Mouse (Mus musculus) limb, embryonic 11.5 days (tissue): ENCODE results near the gene Gtsf1l. TPM values are rescaled to one million over a fixed set of nuclear protein-coding genes. Genes with fewer than 3 reads are reported as not detected.
A peak's percentile ranks its signal among the peaks of the same experiment; 100 is the strongest.

Experiments used
- ATAC-seq: fragments of 200-750 bp; cut with Nextera tagmentation; 2 replicates; pipeline ENCODE4 v1.8.0; 2017; ENCODE audit warnings: low read depth; ENCODE audit not compliant: insufficient number of reproducible peaks, low FRiP score, low TSS enrichment
- DNase-seq: peaks from one replicate; pipeline ENCODE4 v3.0.0-alpha.2; 2015; ENCODE audit warnings: low spot score
- H3K27ac ChIP-seq: fragments of 300-500 bp; sonication (generic); replicated peaks from 2 replicates; pipeline ENCODE4 v1.5.1; 2014; ENCODE audit warnings: low read depth, mild to moderate bottlenecking, low read length
- H3K27me3 ChIP-seq: fragments of 300-500 bp; sonication (generic); 2 replicates; pipeline ENCODE4 v1.6.1; 2014; ENCODE audit warnings: mild to moderate bottlenecking, low read length, mixed read lengths; ENCODE audit not compliant: control insufficient read depth, insufficient read depth
- H3K36me3 ChIP-seq: fragments of 300-500 bp; sonication (generic); 2 replicates; pipeline ENCODE4 v1.6.1; 2014; ENCODE audit warnings: mild to moderate bottlenecking, low read length, moderate library complexity, mixed read lengths; ENCODE audit not compliant: control insufficient read depth, insufficient read depth
- H3K4me1 ChIP-seq: fragments of 300-500 bp; sonication (generic); 2 replicates; pipeline ENCODE4 v1.6.1; 2014; ENCODE audit warnings: low read length, mixed read lengths; ENCODE audit not compliant: control insufficient read depth, insufficient read depth
- H3K4me2 ChIP-seq: fragments of 300-500 bp; sonication (generic); 2 replicates; pipeline ENCODE4 v1.6.1; 2014; ENCODE audit warnings: low read depth, mild to moderate bottlenecking, moderate library complexity; ENCODE audit not compliant: severe bottlenecking
- H3K4me3 ChIP-seq: fragments of 300-500 bp; sonication (generic); 2 replicates; pipeline ENCODE4 v1.5.1; 2014; ENCODE audit warnings: low read depth, low read length
- H3K9ac ChIP-seq: fragments of 300-500 bp; sonication (generic); 2 replicates; pipeline ENCODE4 v1.6.1; 2014; ENCODE audit warnings: mild to moderate bottlenecking, low read length
- H3K9me3 ChIP-seq: fragments of 300-500 bp; sonication (generic); 2 replicates; pipeline ENCODE4 v1.6.1; 2016; ENCODE audit warnings: low read length; ENCODE audit not compliant: control insufficient read depth
- WGBS: fragments of 180-500 bp; shearing (Covaris S2); extraction: QIAGEN DNeasy Blood & Tissue Kit; methylation state at CpG from one replicate; pipeline ENCODE4 v1.1.7; 2014; 5-methylcytosine and 5-hydroxymethylcytosine counted together
- polyA plus RNA-seq: library from polyadenylated mRNA; unstranded; fragments of >200 nt; fragmentation: Nextera tagmentation; extraction: Ambion mirVana; gene quantifications from 2 replicates; pipeline ENCODE4 v1.2.1, GENCODE M21; 2014

Gene Gtsf1l
- polyA plus RNA-seq, 1 experiment from 2014 or later: not detected

- WGBS: 87% methylated on average over 3 of the region's 3 CpGs
These were observed 3.1 kb downstream of the Gtsf1l start for GRCm38 (mm10) chr2:163084519-163084918.

GRCm38 (mm10) chr2:163082591-163082990 lies 5.1 kb downstream of the Gtsf1l start:
- no peak for ATAC-seq

More at GRCm38 (mm10) chr2:163084519-163084918, 3.1 kb downstream of the Gtsf1l start:
- Histone ChIP-seq H3K4me3 (no peak overlapping the region), H3K36me3 (peaks cover 2% of the 10 kb centered on the region; the same call in 1 of the 2 replicates), H3K9ac (no peak overlapping the region), H3K27me3 (no peaks in the 10 kb centered on the region), H3K9me3 (no peaks in the 10 kb centered on the region), H3K27ac (no peak overlapping the region), H3K4me1 (no peaks in the 10 kb centered on the region), H3K4me2 (no peak overlapping the region)
- ATAC-seq (no peak), DNase-seq (no peak)

GRCm38 (mm10) chr2:163079041-163079440 lies 8.6 kb downstream of the Gtsf1l start:
- H3K9me3 ChIP-seq: no peaks in the 10 kb centered on the region
- DNase-seq (no peak), ATAC-seq (no peak)
- no peaks in the 10 kb centered on the region for H3K27me3 ChIP-seq
- H3K4me1 ChIP-seq: no peaks in the 10 kb centered on the region
- no peak overlapping the region for H3K27ac ChIP-seq
- no peak overlapping the region for H3K4me2 ChIP-seq
- H3K36me3 ChIP-seq: peaks cover 5% of the 10 kb centered on the region
- no peak overlapping the region for H3K9ac ChIP-seq
- 92% methylated on average over 4 of the region's 4 CpGs for WGBS
- H3K4me3 ChIP-seq: no peak overlapping the region

More at GRCm38 (mm10) chr2:163082591-163082990, 5.1 kb downstream of the Gtsf1l start:
- Histone ChIP-seq H3K4me2 (no peak overlapping the region), H3K9ac (no peak overlapping the region), H3K4me3 (no peak overlapping the region), H3K27me3 (no peaks in the 10 kb centered on the region), H3K4me1 (no peaks in the 10 kb centered on the region), H3K27ac (no peak overlapping the region), H3K36me3 (peaks cover 2% of the 10 kb centered on the region; the same call in 1 of the 2 replicates), H3K9me3 (no peaks in the 10 kb centered on the region)
- 66% methylated on average over 5 of the region's 5 CpGs for WGBS
- DNase-seq: no peak

GRCm38 (mm10) chr2:163075234-163075633 lies 12.4 kb downstream of the Gtsf1l start:
- 84% methylated on average over 3 of the region's 3 CpGs for WGBS
- Histone ChIP-seq H3K4me1 (no peaks in the 10 kb centered on the region), H3K4me3 (no peak overlapping the region), H3K27me3 (no peaks in the 10 kb centered on the region), H3K27ac (no peak overlapping the region), H3K9ac (no peak overlapping the region), H3K36me3 (peaks cover 12% of the 10 kb centered on the region), H3K4me2 (no peak overlapping the region), H3K9me3 (no peaks in the 10 kb centered on the region)
- DNase-seq (no peak), ATAC-seq (no peak)

GRCm38 (mm10) chr2:163074808-163075207 lies 12.8 kb downstream of the Gtsf1l start:
- no peak overlapping the region for H3K4me2 ChIP-seq
- H3K4me1 ChIP-seq: no peaks in the 10 kb centered on the region
- no peak overlapping the region for H3K9ac ChIP-seq
- no peak for DNase-seq
- 0 out of 2 replicates have a peak, but pooled peaks have one; percentile 26 for ATAC-seq
- no peaks in the 10 kb centered on the region for H3K27me3 ChIP-seq
- no peak overlapping the region for H3K27ac ChIP-seq
- no peaks in the 10 kb centered on the region for H3K9me3 ChIP-seq
- no peak overlapping the region for H3K4me3 ChIP-seq
- WGBS: 97% methylated on average over 12 of the region's 12 CpGs
- H3K36me3 ChIP-seq: peaks cover 12% of the 10 kb centered on the region

- H3K36me3 ChIP-seq: peaks cover 11% of the 10 kb centered on the region
- no peaks in the 10 kb centered on the region for H3K9me3 ChIP-seq
- no peaks in the 10 kb centered on the region for H3K27me3 ChIP-seq
- no peak overlapping the region for H3K27ac ChIP-seq
- no peak overlapping the region for H3K4me2 ChIP-seq
- WGBS: 84% methylated on average over 7 of the region's 7 CpGs
- no peaks in the 10 kb centered on the region for H3K4me1 ChIP-seq
- H3K4me3 ChIP-seq: no peak overlapping the region
- H3K9ac ChIP-seq: no peak overlapping the region
- ATAC-seq (no peak), DNase-seq (no peak)
These were observed 13.6 kb downstream of the Gtsf1l start for GRCm38 (mm10) chr2:163074006-163074405.

- Histone ChIP-seq H3K4me1 (no peaks in the 10 kb centered on the region), H3K9me3 (no peaks in the 10 kb centered on the region), H3K9ac (no peak overlapping the region), H3K36me3 (peaks cover 14% of the 10 kb centered on the region), H3K4me3 (no peak overlapping the region), H3K4me2 (no peak overlapping the region), H3K27me3 (no peaks in the 10 kb centered on the region), H3K27ac (no peak overlapping the region)
- WGBS: 86% methylated on average over 9 of the region's 9 CpGs
- ATAC-seq (no peak), DNase-seq (no peak)
These were observed 14.5 kb downstream of the Gtsf1l start for GRCm38 (mm10) chr2:163073023-163073757.

- ATAC-seq (no peak), DNase-seq (no peak)
- 84% methylated on average over 3 of the region's 3 CpGs for WGBS
- Histone ChIP-seq H3K4me2 (no peak overlapping the region), H3K4me3 (no peak overlapping the region), H3K36me3 (peaks cover 17% of the 10 kb centered on the region), H3K27ac (no peak overlapping the region), H3K9me3 (no peaks in the 10 kb centered on the region), H3K27me3 (no peaks in the 10 kb centered on the region), H3K9ac (no peak overlapping the region), H3K4me1 (no peaks in the 10 kb centered on the region)
These were observed 16.1 kb downstream of the Gtsf1l start for GRCm38 (mm10) chr2:163071590-163071989.
